Mouse (Mus musculus): ENCODE data around the gene Camta2.

DNA sequence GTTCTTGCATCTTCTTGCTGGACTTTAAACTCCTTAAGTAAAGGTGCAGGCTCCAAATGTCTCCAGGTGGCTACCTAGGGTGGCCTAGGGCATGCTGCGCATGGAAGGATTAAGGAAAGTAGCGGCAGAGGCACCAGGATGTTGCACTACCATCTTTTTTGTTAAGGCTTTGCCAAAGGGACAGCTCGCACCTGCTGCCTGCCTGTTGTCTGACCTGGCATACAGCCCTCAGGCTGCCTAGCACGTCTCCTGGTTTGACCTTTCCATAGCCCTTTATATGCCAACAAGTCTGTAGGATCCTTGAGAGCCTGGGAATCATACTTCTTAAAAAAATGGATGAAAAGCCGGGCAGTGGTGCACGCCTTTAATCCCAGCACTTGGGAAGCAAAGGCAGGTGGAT lies 44.9 kb downstream of the Camta2 start:
- TF ChIP-seq CTCF (IDR thresholded peaks at IDR 0.05) (no peak), POLR2A (IDR thresholded peaks at IDR 0.05; ENCODE audit: insufficient read depth, low read depth, low read length) (no peak), EP300 (IDR thresholded peaks at IDR 0.05; ENCODE audit: insufficient read depth, low read depth, low read length) (no peak)
